Mouse (Mus musculus): ENCODE measurements at regions not wholly inside any gene's neighbourhood (a gene's known extent, or its start where the extent isn't known, plus 50 kb on each side); places are given as distances from the start of the nearest gene placed in this dataset.

- DNase-seq = peak; percentile 95
Measured at GRCm38 (mm10) chr14:49838410-49838809, 55.2 kb upstream of the Armh4 start.

- peak; percentile 75 for DNase-seq
Measured at GRCm38 (mm10) chr14:49834695-49835094, 51.5 kb upstream of the Armh4 start.

Measured in cerebellum, adult 9-10 months (tissue).